Mouse (Mus musculus) cortical plate, adult 2 months (tissue): Measurements from ENCODE around the gene Katna1.

Experiments used
- CTCF ChIP-seq: fragments of 200-500 bp; IDR thresholded peaks from 2 replicates; pipeline ENCODE4 v1.5.1; 2011; ENCODE audit warnings: mild to moderate bottlenecking, control low read depth, low read length; ENCODE audit not compliant: insufficient read depth; ENCODE audit errors: extremely low read depth
- POLR2A ChIP-seq: fragments of 200-500 bp; IDR thresholded peaks from 2 replicates; pipeline ENCODE4 v1.6.1; 2011; ENCODE audit warnings: mild to moderate bottlenecking, low read length, control low read depth; ENCODE audit not compliant: insufficient read depth; ENCODE audit errors: extremely low read depth

GRCm38 (mm10) chr10:7737914-7738313 lies 12.1 kb downstream of the Katna1 start:
- TF ChIP-seq CTCF = no peak
- no peak for TF ChIP-seq POLR2A
